Mouse (Mus musculus) limb, embryonic 14.5 days (tissue): ENCODE measurements at regions not wholly inside any gene's neighbourhood (a gene's known extent, or its start where the extent isn't known, plus 50 kb on each side); places are given as distances from the start of the nearest gene placed in this dataset.

Experiments
- ATAC-seq: fragments of 200-750 bp; cut with Nextera tagmentation; 2 replicates; pipeline ENCODE4 v1.8.0; 2017; ENCODE audit warnings: low read depth, moderate number of reproducible peaks, moderate TSS enrichment; ENCODE audit not compliant: low FRiP score
- DNase-seq: peaks from one replicate; pipeline ENCODE4 v3.0.0-alpha.2; 2015; ENCODE audit warnings: low spot score
- H3K27ac ChIP-seq: fragments of 300-500 bp; sonication (generic); replicated peaks from 2 replicates; pipeline ENCODE4 v1.5.1; 2014; ENCODE audit warnings: low read depth, mild to moderate bottlenecking, low read length, moderate library complexity, mixed read lengths
- H3K27me3 ChIP-seq: fragments of 300-500 bp; sonication (generic); 2 replicates; pipeline ENCODE4 v1.6.1; 2014; ENCODE audit warnings: low read length, mixed read lengths; ENCODE audit not compliant: control insufficient read depth, insufficient read depth
- H3K36me3 ChIP-seq: fragments of 300-500 bp; sonication (generic); 2 replicates; pipeline ENCODE4 v1.6.1; 2014; ENCODE audit warnings: mild to moderate bottlenecking, low read length, moderate library complexity, mixed read lengths; ENCODE audit not compliant: control insufficient read depth, insufficient read depth
- H3K4me1 ChIP-seq: fragments of 300-500 bp; sonication (generic); 2 replicates; pipeline ENCODE4 v1.6.1; 2014; ENCODE audit warnings: antibody characterized with exemption, low read length, mixed read lengths; ENCODE audit not compliant: control insufficient read depth, insufficient read depth
- H3K4me2 ChIP-seq: fragments of 300-500 bp; sonication (generic); replicated peaks from 2 replicates; pipeline ENCODE4 v1.6.1; 2014; ENCODE audit warnings: low read depth, mild to moderate bottlenecking, low read length, moderate library complexity; ENCODE audit not compliant: severe bottlenecking
- H3K4me3 ChIP-seq: fragments of 300-500 bp; sonication (generic); replicated peaks from 2 replicates; pipeline ENCODE4 v1.5.1; 2014; ENCODE audit warnings: low read length
- H3K9ac ChIP-seq: fragments of 300-500 bp; sonication (generic); 2 replicates; pipeline ENCODE4 v1.6.1; 2014; ENCODE audit warnings: mild to moderate bottlenecking, low read depth, low read length, moderate library complexity; ENCODE audit not compliant: severe bottlenecking
- H3K9me3 ChIP-seq: fragments of 300-500 bp; sonication (generic); 2 replicates; pipeline ENCODE4 v1.6.1; 2016; ENCODE audit warnings: low read length; ENCODE audit not compliant: control insufficient read depth
- POLR2A ChIP-seq: fragments of 200-500 bp; IDR thresholded peaks from 2 replicates; pipeline ENCODE4 v1.8.0; 2012; ENCODE audit warnings: inconsistent platforms, mild to moderate bottlenecking, moderate library complexity, borderline replicate concordance; ENCODE audit not compliant: insufficient read depth, insufficient read length; ENCODE audit errors: extremely low read depth
- WGBS: fragments of 180-500 bp; shearing (Covaris S2); extraction: QIAGEN DNeasy Blood & Tissue Kit; methylation state at CpG from one replicate; pipeline ENCODE4 v1.1.7; 2014; 5-methylcytosine and 5-hydroxymethylcytosine counted together

DNA sequence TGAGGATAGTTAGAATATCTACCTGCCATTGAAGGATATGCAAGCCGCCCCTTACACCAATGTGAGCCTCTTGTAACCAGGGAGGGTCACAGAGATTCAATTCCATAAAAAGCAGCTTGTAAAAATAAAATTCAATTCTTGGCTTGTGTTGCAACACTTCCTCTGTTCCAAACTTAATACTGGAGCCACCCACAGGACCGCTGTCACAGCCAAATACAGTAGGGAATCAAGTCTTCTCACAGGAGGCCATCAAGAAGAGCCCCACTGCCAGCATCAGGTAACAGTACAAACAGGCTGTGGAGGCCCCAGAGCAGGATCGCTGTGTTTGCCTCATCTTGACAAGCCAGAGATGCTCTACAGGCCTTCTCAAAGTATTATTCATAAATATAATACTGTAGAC, 883.3 kb upstream of the Gm7489 start:
- Histone ChIP-seq H3K36me3 (no peaks in the 10 kb centered on the region), H3K9me3 (no peaks in the 10 kb centered on the region), H3K4me3 (no peak overlapping the region), H3K4me2 (no peak overlapping the region), H3K27ac (no peak overlapping the region), H3K27me3 (no peaks in the 10 kb centered on the region), H3K4me1 (no peaks in the 10 kb centered on the region), H3K9ac (no peak overlapping the region)
- no peak for TF ChIP-seq POLR2A
- ATAC-seq (no peak), DNase-seq (no peak)
- 73% methylated on average over 3 of the region's 3 CpGs for WGBS

- no peak for TF ChIP-seq POLR2A
- Histone ChIP-seq H3K36me3 (no peaks in the 10 kb centered on the region), H3K27me3 (no peaks in the 10 kb centered on the region), H3K9me3 (no peaks in the 10 kb centered on the region), H3K4me1 (no peaks in the 10 kb centered on the region), H3K4me3 (no peak overlapping the region), H3K27ac (no peak overlapping the region), H3K4me2 (no peak overlapping the region), H3K9ac (no peak overlapping the region)
- no peak for ATAC-seq
- no peak for DNase-seq
- 88% methylated on average over 4 of the region's 4 CpGs for WGBS
Observed at GRCm38 (mm10) chr15:53001964-53002363, 882.7 kb upstream of the Gm7489 start.

DNA sequence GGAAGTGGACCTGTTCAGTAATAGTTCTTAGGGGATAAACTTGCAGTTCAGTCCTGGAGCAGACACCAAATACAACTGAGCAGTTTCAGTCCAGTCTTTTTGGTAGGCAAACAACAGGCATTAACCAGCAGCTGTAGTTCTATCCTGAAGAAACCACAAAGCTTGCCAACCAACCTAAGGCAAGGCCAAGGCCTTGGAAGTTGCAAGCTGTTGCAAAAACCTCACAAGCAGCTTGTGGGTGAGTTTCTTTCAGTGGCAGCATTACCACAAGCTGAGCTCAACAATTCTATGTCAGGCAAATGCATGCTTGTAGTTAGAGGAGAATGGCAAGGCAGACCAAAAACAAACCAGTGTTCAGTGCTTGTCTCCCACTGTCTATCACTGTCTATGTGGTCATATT, 880.6 kb upstream of the Gm7489 start:
- Histone ChIP-seq H3K27me3 (no peaks in the 10 kb centered on the region), H3K9ac (no peak overlapping the region), H3K4me1 (no peaks in the 10 kb centered on the region), H3K4me3 (no peak overlapping the region), H3K9me3 (no peaks in the 10 kb centered on the region), H3K4me2 (no peak overlapping the region), H3K27ac (no peak overlapping the region), H3K36me3 (no peaks in the 10 kb centered on the region)
- ATAC-seq (no peak), DNase-seq (no peak)
- no peak for TF ChIP-seq POLR2A

DNA sequence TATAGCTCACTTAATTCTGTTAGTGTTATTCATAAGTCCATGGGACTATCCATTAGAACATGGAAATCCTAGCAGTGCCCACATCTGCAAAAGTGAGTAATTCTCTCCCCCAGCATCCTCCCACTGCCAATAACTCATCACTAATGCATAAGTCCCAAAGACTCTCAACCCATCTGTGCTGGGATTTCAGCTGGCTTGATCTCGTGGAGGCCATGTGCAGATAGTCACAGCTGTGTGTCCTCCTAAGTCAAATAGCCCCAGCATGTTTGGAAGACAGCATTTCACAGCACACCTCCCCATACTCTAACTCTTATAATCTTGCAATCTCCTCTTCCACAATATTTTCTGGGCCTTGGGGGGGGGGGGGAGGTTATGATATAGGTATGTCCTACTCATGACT, 877.9 kb upstream of the Gm7489 start:
- WGBS = 74% methylated on average over 1 of the region's 1 CpGs

DNA sequence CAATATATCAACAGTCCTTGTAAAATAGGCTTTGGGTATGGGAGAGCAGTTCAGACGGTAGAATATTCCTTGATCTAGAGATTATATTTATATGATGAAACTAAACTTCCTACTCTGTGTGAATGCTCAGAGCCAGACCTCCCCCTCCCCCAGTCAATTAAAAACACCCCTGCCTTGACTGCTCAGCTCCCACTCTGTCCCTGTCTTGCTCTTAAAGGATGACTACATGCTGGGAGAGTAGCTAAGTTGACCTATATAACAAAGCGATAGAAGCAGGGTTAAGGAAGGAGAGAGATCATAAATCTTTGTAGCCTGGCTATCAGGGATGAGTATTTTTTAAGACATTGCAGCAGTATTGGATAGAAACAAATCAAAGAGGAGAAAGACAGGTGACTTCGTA, 875.4 kb upstream of the Gm7489 start:
- Histone ChIP-seq H3K9me3 (no peaks in the 10 kb centered on the region), H3K27ac (no peak overlapping the region), H3K4me3 (no peak overlapping the region), H3K27me3 (no peaks in the 10 kb centered on the region), H3K36me3 (no peaks in the 10 kb centered on the region), H3K4me1 (no peaks in the 10 kb centered on the region), H3K4me2 (no peak overlapping the region), H3K9ac (no peak overlapping the region)
- 69% methylated on average over 3 of the region's 3 CpGs for WGBS
- DNase-seq (no peak), ATAC-seq (no peak)
- TF ChIP-seq POLR2A = no peak

More for the DNA sequence above, 877.9 kb upstream of the Gm7489 start:
- H3K27me3 ChIP-seq = no peaks in the 10 kb centered on the region
- no peak overlapping the region for H3K27ac ChIP-seq
- DNase-seq = no peak
- TF ChIP-seq POLR2A = no peak
- no peak overlapping the region for H3K4me2 ChIP-seq
- H3K4me1 ChIP-seq = no peaks in the 10 kb centered on the region
- no peaks in the 10 kb centered on the region for H3K9me3 ChIP-seq
- H3K36me3 ChIP-seq = no peaks in the 10 kb centered on the region
- no peak overlapping the region for H3K4me3 ChIP-seq
- no peak for ATAC-seq
- H3K9ac ChIP-seq = no peak overlapping the region
